Mouse (Mus musculus): ENCODE data around the gene Dst.

DNA sequence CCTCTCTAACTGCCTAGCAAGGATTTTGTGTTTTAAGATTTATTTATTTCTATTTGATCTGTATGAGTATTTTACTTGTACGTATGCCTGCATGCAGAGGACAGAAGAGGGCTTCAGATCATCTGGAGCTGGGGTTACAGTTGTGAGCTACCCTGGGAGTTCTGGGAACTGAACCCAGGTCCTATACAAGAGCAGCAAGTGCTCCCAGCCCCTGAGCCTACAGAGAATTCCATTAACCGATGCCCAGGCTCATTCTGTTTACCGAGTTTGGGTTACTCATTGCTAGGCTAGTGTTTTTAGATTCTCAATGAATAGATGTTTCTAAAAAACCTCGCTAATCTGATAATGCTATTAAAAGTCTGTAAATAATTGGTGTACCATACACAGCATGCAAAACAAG lies 67.3 kb downstream of the Dst start:
- TF ChIP-seq KAT2A (conservative IDR thresholded peaks at IDR 0.05; ENCODE audit: low read depth, low read length), result no peak
- TF ChIP-seq EP300 (IDR thresholded peaks at IDR 0.05; ENCODE audit: low read depth in 1 of 2, low read length in 2 of 2), result no peak
- TF ChIP-seq POLR2A (IDR thresholded peaks at IDR 0.05; ENCODE audit: control insufficient read depth in 1 of 2, insufficient read depth in 1 of 2, low read depth in 1 of 2, low read length in 2 of 2, poor library complexity in 1 of 2), result no peak
- no peak for TF ChIP-seq CTCF (IDR thresholded peaks at IDR 0.05 in 2 of 3, conservative IDR thresholded peaks at IDR 0.05 in 1 of 3; ENCODE audit: control insufficient read depth in 1 of 3, insufficient read depth in 1 of 3, low read depth in 2 of 3, low read length in 3 of 3, poor library complexity in 1 of 3, severe bottlenecking in 1 of 3)
- no peak for TF ChIP-seq MAX (IDR thresholded peaks at IDR 0.05; ENCODE audit: low read length)

Data from MEL (cell line).